Mouse (Mus musculus) liver, adult 2 months (tissue): ENCODE results near the gene Gm3159. TPM values are rescaled to one million over a fixed set of nuclear protein-coding genes. Genes with fewer than 3 reads are reported as not detected.
"Not testable (repeated sequence)": the region's sequence is repeated elsewhere in the genome, so short reads cannot be mapped to it uniquely, and the experiment has no call there.

Source experiments
- DNase-seq: peaks from one replicate; pipeline ENCODE4 v3.0.0-alpha.2; 2011; ENCODE audit warnings: low read depth, low spot score; ENCODE audit errors: extremely low read depth
- H3K27ac ChIP-seq: fragments of 200-500 bp; replicated peaks from 2 replicates; pipeline ENCODE4 v1.5.1; 2012; ENCODE audit warnings: low read depth, mild to moderate bottlenecking, control low read depth, inconsistent platforms, low read length; ENCODE audit not compliant: insufficient read depth
- H3K27me3 ChIP-seq: fragments of 200-500 bp; 2 replicates; pipeline ENCODE4 v1.6.1; 2012; ENCODE audit warnings: mild to moderate bottlenecking, moderate library complexity, low read length, inconsistent platforms; ENCODE audit not compliant: control insufficient read depth, insufficient read depth
- H3K36me3 ChIP-seq: fragments of 200-500 bp; 2 replicates; pipeline ENCODE4 v1.6.1; 2012; ENCODE audit warnings: low read length, inconsistent platforms; ENCODE audit not compliant: control insufficient read depth, insufficient read depth
- H3K4me1 ChIP-seq: fragments of 200-500 bp; 2 replicates; pipeline ENCODE4 v1.6.1; 2011; ENCODE audit warnings: low read length; ENCODE audit not compliant: control insufficient read depth, insufficient read depth
- H3K4me3 ChIP-seq: fragments of 200-500 bp; 2 replicates; pipeline ENCODE4 v1.5.1; 2011; ENCODE audit warnings: low read depth, mild to moderate bottlenecking, control low read depth, low read length, moderate library complexity; ENCODE audit not compliant: insufficient read depth
- H3K79me2 ChIP-seq: fragments of 200-500 bp; 2 replicates; pipeline ENCODE4 v1.6.1; 2012; ENCODE audit warnings: inconsistent platforms, mild to moderate bottlenecking, low read length, moderate library complexity; ENCODE audit not compliant: control insufficient read depth, insufficient read depth
- H3K9ac ChIP-seq: fragments of 200-500 bp; 2 replicates; pipeline ENCODE4 v1.6.1; 2012; ENCODE audit warnings: low read depth, mild to moderate bottlenecking, control low read depth, inconsistent platforms, low read length
- WGBS: fragments of 180-500 bp; shearing (Covaris S2); methylation state at CpG from one replicate; pipeline ENCODE4 v1.1.7; 2018; 5-methylcytosine and 5-hydroxymethylcytosine counted together
- polyA plus RNA-seq: library from polyadenylated mRNA; depleted of rRNA; stranded (reverse); fragments of >200 nt; gene quantifications from 2 replicates; pipeline ENCODE4 v1.2.3, GENCODE M21; 2012; rRNA removed
- total RNA-seq: library from RNA; depleted of rRNA; stranded (reverse); fragments of >200 nt; gene quantifications from 2 replicates; pipeline ENCODE4 v1.2.3, GENCODE M21; 2014; rRNA removed

Gene Gm3159
- total RNA-seq (not detected in 2 replicates), polyA plus RNA-seq (not detected in 2 replicates)

DNA sequence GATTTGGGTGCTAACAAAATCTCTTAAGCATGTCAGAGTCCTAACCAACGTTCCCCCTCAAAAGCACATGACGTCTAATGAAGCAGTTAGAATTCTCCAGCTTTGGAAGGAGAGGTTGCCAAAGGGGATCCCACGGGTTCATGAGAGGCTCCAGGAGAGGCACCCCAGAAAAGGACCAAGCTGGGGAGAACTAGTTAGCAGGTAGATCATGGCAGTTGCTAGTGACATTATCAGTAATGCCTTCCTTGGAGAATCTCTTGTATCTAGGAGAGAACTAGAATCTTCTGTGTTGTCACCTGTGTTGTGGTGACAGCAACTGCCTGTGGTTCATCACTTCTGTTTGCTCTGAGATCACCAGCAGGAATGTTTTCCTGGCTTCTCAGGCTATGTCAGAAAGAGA is at the start of gene Gm3159:
Gm3159 (plus strand) TSS at position 301 of the 400 bp plus-strand sequence.
- not testable (repeated sequence) for H3K36me3 ChIP-seq, H3K27me3 ChIP-seq, DNase-seq, H3K9ac ChIP-seq, H3K79me2 ChIP-seq, H3K4me3 ChIP-seq, H3K27ac ChIP-seq, H3K4me1 ChIP-seq
- 55% methylated on average over 2 of the region's 3 CpGs for WGBS

DNA sequence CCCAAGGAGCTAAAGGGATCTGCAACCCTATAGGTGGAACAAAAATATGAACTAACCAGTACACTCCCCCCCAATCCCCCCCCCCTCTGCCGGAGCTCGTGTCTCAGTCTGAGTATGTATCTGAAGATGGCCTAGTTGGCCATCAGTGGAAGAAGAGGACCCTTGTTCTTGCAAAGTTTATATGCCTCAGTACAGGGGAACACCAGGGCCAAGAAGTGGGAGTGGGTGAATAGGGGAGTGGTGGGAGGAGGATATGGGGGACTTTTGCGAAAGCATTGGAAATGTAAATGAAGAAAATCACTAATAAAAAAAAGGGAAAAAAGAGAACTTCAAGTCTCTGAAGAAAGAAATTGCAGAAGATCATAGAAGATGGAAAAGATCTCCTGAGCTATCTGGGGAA is 28.3 kb upstream of the Gm3159 start:
- not testable (repeated sequence) for H3K4me3 ChIP-seq, H3K27ac ChIP-seq, DNase-seq, H3K9ac ChIP-seq, H3K79me2 ChIP-seq, H3K27me3 ChIP-seq, H3K36me3 ChIP-seq, H3K4me1 ChIP-seq
- 78% methylated on average over 3 of the region's 3 CpGs for WGBS

DNA sequence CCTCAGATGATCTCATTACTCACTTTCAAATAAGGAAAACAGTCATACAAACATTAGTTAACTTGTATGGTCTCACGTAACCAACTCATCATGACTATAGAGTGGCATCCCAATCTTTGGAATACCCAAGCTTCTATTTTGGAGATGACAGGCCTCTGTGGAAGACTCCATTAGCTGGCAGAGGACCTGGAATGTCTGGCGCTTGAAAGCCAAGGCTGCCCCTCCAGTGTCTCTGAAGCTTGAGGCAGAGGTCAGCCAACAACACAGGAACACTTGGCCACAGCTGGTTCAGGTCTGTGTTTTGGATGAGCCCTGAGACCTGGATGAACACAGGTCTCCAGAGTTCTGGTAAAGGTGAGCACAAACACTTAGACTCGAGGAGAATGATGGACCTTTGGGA is 27.6 kb upstream of the Gm3159 start:
- H3K4me3 ChIP-seq, H3K79me2 ChIP-seq, H3K9ac ChIP-seq, H3K27ac ChIP-seq, H3K27me3 ChIP-seq, H3K36me3 ChIP-seq, H3K4me1 ChIP-seq, DNase-seq: not testable (repeated sequence)
- WGBS: 84% methylated on average over 3 of the region's 3 CpGs

DNA sequence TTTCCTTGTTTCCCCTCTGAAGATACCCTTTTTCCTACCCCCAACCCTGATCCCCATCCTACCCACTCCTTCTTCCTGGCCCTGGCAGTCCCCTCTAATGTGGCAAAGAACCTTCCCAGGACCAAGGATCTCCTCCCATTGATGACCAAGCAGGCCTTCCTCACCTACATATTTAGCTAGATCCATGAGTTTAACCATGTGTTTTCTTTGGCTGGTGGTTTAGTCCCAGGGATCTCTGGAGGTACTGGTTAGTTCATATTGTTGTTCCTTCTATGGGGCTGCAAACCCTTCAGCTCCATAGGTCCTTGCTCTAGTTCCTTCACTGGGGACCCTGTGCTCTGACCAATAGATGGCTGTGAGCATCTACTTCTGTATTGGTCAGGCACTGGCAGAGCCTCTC is 19.5 kb upstream of the Gm3159 start:
- H3K36me3 ChIP-seq, H3K27ac ChIP-seq, H3K4me3 ChIP-seq, H3K79me2 ChIP-seq, H3K9ac ChIP-seq, H3K4me1 ChIP-seq, DNase-seq, H3K27me3 ChIP-seq: not testable (repeated sequence)

DNA sequence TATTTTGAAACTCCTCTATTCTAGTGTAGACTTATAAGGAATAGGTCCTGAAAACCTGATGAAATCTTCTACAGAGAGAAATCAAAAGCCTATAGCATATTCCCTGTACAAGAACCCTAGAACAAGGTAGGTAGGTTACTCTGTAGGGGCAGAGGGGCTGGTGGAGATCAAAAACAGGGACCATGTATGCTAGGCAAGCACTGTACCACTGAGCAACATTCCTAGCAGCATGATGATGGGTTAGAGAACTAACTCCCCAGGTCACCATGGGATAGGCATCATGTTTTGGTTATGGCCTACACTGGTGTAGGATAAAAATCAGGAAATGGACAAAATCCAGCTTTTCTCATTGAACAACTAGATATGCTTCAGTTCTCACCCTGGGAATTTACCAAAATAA is 11.7 kb upstream of the Gm3159 start:
- not testable (repeated sequence) for H3K27me3 ChIP-seq, DNase-seq, H3K9ac ChIP-seq, H3K4me1 ChIP-seq, H3K79me2 ChIP-seq, H3K27ac ChIP-seq, H3K4me3 ChIP-seq, H3K36me3 ChIP-seq

DNA sequence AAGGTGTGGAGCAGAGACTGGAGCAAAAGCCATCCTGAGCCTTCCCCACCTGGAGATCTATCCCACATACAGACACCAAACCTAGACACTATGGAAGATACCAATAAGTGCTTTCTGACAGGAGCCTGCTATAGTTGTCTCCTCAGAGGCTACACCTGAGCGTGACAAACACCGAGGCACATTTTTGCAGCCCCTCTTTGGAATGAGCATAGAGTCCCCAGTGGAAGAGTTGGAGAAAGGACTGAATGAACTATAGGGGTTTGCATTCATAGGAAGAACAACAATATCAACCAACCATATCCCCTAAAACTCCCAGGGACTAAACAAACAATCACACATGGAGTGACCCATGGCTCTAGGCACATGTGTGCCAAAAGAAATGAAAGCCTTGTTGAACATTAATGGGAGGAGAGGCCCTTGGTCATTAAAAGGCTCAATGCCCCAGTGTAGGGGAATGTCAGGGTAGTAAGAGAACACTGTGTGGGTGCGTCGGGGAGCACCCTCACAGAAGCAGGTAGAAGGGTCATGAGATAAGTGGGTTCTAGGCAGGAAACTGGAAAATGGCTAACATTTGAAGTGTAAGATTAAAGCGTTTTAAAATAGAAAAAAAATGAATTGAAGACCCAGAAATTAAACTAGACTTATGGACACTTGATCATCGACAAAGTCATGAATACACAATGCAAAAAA is 4.3 kb upstream of the Gm3159 start:
- 97% methylated on average over 4 of the region's 6 CpGs for WGBS
- H3K9ac ChIP-seq, H3K4me3 ChIP-seq, DNase-seq, H3K27me3 ChIP-seq, H3K27ac ChIP-seq, H3K4me1 ChIP-seq, H3K79me2 ChIP-seq, H3K36me3 ChIP-seq: not testable (repeated sequence)

DNA sequence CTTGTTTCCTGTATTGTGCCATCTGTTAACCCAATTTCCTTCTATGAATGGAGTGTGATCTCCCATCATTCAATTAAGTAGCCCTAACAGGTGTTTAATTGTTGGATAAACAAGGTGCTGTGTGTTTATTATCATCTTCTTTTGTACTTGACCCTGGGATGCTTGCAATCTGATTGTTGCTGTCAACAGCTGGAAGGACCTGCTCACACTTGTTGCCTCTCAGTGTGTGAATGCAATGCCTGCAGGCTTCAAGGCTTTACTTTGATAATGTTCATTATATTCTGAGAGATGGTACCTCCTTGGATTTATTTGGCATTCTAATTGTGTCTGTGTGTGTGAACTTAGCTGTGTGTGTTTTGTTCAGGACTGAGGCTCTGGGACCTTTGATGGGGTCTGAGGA is 1.3 kb downstream of the Gm3159 start:
- not testable (repeated sequence) for H3K79me2 ChIP-seq, H3K27me3 ChIP-seq, H3K4me1 ChIP-seq, H3K9ac ChIP-seq, H3K4me3 ChIP-seq, H3K27ac ChIP-seq, H3K36me3 ChIP-seq, DNase-seq

DNA sequence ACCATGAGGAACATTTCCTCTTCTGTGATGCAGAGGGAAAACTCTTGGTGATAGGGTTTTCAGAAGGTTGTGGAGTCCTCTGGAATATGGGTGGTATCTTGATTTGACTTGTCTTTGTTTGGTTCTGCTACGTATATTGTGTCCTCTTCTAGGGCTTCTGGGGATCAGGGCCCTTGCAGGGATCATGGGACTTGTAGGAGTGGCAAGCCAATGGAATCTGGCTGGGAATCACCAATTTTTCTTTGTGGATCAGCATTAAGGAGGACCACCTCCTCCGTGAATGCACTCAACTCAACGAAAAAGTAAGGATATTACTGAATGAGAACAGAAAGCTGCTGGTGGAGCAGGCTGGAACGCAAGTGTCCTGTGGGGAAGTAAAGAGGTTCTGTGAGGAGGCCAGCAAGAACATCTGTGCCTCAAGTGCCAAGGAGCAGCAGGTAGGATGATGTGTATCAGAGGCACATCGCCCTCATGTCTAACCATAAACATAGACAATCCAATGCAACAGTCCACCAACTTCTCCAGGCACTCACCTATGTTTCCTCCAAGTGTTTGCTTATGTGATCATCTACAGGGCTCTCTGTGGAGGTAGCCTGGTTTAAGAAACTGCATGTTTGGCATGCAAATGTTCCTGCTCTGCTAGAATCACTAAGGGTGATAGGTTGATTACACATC is 2.9 kb downstream of the Gm3159 start:
- WGBS: 78% methylated on average over 5 of the region's 5 CpGs
- not testable (repeated sequence) for H3K4me3 ChIP-seq, DNase-seq, H3K27me3 ChIP-seq, H3K79me2 ChIP-seq, H3K4me1 ChIP-seq, H3K9ac ChIP-seq, H3K36me3 ChIP-seq, H3K27ac ChIP-seq

DNA sequence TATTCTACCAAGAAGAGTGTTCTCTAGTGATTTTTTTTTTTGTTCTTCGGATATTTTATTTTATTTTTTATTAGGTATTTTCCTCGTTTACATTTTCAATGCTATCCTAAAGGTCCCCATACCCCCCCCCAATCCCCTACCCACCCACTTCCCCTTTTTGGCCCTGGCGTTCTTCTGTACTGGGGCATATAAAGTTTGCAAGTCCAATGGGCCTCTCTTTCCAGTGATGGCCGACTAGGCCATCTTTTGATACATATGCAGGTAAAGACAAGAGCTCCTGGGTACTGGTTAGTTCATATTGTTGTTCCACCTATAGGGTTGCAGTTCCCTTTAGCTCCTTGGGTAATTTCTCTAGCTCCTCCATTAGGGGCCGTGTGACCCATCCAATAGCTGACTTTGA is 3.9 kb downstream of the Gm3159 start:
- H3K9ac ChIP-seq, H3K27me3 ChIP-seq, H3K4me1 ChIP-seq, H3K27ac ChIP-seq, H3K36me3 ChIP-seq, H3K79me2 ChIP-seq, H3K4me3 ChIP-seq, DNase-seq: not testable (repeated sequence)
- WGBS: 57% methylated on average over 5 of the region's 5 CpGs
